Mouse (Mus musculus) adrenal gland, adult 2 months (tissue): ENCODE results near the gene Macrod2. TPM values are rescaled to one million over a fixed set of nuclear protein-coding genes. Genes with fewer than 3 reads are reported as not detected.

Source experiments
- DNase-seq: peaks from one replicate; pipeline ENCODE4 v3.0.0; 2021
- polyA plus RNA-seq: library from polyadenylated mRNA; depleted of rRNA; stranded (reverse); fragments of >200 nt; gene quantifications from 2 replicates; pipeline ENCODE4 v1.2.3, GENCODE M21; 2012
- total RNA-seq, 2 experiments: library from RNA; stranded (reverse); gene quantifications; 2 replicates each; pipeline ENCODE4 v1.2.3; 2021

The Macrod2 gene
- total and polyA plus RNA-seq, 3 experiments, result 8.1 to 8.4 (median 8.3) TPM

DNA sequence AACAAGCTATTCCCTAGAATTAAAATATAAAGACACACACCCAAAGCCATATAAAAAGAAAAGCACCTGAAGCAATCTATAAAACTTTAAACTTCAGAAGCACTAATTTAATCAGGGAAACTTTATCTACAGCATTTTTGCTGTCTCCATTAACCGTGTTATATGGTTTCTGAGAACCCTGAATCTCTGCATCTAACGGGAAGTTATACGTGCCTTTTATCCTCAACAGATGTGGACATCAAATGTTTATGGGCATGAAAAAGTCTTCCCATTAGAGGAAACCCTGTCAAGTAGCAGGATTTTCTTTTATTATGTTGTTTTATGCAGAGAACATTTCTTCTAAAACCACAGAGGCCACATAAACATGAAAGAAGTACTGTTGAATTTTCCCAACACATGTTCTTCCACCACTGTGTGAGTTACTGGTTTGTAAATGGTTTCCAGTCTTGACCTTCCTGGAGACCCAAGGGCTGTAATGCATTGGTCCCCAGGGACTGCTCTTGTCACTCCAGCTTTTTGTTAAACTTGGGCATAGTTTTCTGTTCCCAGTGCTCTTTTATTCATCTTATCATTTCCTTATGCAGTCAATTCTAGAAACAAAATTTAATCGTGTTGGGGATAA, 1629.5 kb downstream of the Macrod2 start:
- DNase-seq, result no peak

DNA sequence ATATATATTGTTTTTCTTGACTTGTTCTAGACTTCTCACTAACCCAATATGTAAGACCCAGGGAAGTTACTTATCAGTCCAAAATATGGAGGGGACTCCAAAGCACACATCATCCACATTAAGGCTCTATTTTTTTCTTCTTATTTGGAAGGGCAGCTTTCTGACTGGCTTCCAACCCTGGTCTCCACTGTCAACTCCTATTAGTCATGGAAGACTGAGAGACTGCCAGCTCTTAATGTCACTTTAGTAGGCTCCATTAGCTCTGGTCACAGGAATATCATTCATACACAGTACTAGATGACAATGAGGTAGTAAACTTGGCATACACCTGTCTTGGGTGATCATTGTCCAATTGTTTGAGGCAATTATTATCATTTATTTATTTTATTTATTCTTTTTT, 1631.6 kb downstream of the Macrod2 start:
- no peak for DNase-seq

DNA sequence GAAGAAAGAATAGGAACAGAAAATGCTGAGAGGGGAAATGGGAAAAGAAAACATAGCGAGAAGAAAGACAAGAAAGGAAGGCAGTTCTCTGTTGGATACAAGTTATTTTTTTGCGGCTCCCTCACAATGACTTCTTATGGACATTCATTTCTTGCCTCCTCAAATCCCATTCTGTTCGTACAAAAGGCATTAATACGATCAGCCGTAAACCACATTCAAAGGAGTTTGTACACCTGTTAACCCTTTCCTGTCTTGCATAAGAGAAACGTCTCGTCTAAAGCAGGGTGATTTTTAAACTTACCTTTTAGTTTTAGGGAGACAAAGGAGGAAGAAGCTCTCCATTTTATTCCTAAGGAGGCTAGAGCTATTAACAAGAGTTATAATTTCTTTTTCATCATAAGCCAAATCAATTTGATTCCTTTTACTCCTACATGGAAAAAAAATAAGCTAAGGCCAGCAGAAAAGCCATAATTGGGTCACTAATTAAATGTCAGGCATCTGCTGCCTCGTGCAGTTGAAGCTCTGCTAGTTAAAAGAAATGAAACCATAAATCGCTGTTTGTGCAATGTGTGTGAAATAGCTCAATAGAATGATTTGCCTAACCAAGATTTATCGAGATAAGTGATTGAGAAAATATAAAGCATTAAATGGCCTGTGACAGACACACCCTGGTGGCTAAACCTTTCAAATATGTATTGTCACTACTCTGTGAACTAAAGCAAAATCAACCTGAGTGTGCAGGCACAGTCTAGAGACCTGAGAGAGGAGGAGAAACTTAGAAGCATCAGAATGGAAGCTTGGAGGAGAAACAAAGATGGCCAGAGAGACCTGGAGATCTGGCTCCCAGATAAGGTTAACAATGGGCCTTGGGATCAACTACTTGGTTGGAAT, 1635.9 kb downstream of the Macrod2 start:
- DNase-seq, result no peak

GRCm38 (mm10) chr2:142055576-142055975, 1660.5 kb downstream of the Macrod2 start:
- no peak for DNase-seq

DNA sequence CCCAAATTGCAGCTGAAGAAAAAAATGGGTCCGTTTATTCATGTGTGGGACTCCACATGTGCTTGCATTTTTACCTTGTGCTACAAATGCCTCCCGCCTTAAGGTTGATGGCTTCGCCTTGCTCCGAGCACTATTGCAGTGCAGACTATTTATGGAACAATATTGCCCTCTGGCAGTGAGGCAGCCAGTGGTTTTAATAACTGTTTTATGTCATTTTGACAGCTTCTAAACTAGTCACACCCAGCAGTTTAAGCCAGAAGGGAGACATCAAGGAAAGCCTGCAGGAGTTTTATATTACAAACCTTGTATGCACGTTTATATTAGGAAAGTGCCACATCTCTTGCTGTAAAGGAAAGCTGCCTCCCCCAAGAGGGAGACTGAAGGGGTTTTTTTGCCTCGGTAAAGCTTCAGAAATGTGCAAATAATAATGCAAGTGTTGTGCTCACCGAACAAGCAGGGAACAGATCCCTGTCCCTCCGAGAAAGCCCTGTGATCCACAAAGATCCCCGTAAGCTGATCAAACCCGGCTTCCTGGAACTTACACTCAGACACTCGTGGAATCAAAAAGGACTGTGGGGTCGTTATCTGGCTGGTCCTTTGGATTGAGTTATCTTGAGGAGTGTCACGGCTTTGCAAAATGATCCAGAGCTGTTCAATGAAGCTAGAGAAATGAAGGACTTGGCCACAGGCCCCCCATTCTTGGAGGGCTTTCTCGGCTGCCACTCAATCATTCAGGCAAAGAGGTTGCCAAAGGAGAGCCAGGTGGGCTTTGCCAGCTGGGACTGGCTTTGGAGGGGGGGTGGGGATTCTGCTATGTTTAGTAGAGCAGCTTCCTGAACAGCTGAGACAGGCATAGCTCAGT, 1663.0 kb downstream of the Macrod2 start:
- DNase-seq, result no peak

- DNase-seq, result no peak
Measured at GRCm38 (mm10) chr2:142058751-142059090, 1663.6 kb downstream of the Macrod2 start.

GRCm38 (mm10) chr2:142108947-142109346, 1713.8 kb downstream of the Macrod2 start:
- no peak for DNase-seq

DNA sequence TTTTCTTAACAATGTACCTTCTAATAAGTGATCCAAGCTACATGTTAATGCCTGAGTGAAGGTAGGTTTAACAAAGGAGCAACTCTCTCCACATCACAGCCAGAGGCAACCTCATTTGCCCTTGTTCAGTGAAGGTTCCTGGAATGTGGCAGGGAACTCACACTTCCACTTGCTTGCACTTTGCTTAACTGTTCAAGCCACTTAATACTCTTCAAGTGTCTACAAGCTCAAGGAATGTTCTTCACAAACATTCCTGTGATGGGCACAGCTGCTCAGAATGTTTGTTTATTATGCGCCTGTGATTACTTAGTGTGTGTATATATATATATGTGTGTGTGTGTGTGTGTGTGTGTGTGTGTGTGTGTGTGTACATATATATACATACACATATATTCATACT, 1721.5 kb downstream of the Macrod2 start:
- no peak for DNase-seq

- no peak for DNase-seq
Measured at GRCm38 (mm10) chr2:142128109-142128508, 1733.0 kb downstream of the Macrod2 start.

DNA sequence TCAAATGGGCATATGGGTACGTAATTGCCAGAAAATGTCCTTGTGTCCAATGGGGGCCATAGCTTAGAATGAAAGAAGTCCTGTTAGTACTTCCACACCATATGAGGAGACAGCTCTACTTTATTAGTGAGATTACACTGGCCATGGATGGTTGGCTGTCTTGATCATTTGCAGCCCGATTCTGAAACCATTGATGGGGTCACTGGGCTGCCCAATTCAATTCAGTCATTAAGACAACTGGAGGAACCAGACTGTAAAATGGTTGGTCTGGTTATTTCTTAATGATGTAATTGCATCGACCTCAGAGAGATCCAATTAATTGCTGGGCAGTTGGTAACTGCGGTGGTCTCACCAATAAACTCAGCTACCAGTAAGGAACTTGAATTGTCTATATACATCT, 1734.1 kb downstream of the Macrod2 start:
- no peak for DNase-seq

GRCm38 (mm10) chr2:142149310-142149709, 1754.2 kb downstream of the Macrod2 start:
- no peak for DNase-seq

GRCm38 (mm10) chr2:142163506-142164275, 1768.6 kb downstream of the Macrod2 start:
- DNase-seq, result no peak

GRCm38 (mm10) chr2:142169649-142170048, 1774.5 kb downstream of the Macrod2 start:
- DNase-seq, result no peak

- DNase-seq, result no peak
Measured at GRCm38 (mm10) chr2:142172706-142173105, 1777.6 kb downstream of the Macrod2 start.

DNA sequence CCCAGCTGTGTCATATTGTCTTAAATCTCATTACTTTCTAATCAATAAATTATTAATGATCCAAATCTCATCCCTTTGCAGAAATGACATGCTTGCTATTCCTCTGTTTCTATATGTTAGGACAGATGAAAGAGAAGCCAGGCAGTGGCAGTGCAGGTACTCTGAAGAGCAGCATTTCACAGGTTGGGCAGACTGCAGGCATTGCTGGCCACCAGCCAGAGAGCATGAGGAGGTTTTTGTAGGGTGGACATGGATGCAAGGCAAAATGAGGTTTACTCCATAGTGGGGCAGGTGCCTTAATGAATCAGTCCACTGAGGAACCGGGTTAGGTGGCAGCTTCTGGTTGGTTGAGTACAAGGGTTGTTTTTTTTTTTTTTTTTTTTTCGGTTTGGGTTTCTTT, 1778.9 kb downstream of the Macrod2 start:
- no peak for DNase-seq

GRCm38 (mm10) chr2:142186922-142187321, 1791.8 kb downstream of the Macrod2 start:
- DNase-seq, result no peak

DNA sequence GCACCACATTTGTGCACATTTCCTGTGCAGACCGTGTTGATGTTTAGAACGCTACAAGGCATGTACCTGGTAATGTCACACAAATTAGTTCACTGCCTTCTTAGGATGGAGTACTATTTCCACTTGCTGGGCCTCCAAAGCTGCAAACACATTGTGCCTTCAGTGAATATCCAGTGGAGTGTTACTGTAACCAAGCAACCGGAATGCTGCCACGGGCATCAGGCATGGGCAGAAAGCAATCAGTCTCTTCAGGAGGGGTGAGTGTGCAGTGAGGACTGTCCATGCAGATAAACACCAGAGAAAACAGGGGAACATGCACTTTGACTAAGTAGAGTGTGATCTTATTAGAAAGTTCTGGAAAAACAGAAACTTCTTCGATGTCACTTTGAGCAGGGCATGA, 1792.3 kb downstream of the Macrod2 start:
- DNase-seq, result no peak

GRCm38 (mm10) chr2:142217371-142217770, 1822.3 kb downstream of the Macrod2 start:
- no peak for DNase-seq

GRCm38 (mm10) chr2:142222137-142222921, 1827.2 kb downstream of the Macrod2 start:
- no peak for DNase-seq

DNA sequence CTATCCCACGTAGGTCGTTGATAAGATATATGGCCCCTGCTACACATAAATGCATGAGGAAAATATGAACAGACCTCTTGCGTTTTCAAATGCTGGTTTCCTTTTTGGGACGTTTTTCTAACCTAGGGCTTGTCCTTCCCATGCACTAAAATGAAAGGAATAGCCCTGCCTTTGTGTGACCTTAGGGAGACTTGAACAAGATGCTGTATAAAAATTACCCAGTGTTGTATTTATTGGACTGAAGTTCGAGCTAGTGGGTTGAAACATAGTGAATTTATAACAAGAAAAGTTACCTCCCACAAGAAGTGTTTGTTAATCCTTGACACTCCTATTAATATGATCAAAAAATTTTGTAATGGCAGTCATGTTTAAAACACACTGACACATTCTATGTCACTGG, 1827.8 kb downstream of the Macrod2 start:
- DNase-seq, result no peak

DNA sequence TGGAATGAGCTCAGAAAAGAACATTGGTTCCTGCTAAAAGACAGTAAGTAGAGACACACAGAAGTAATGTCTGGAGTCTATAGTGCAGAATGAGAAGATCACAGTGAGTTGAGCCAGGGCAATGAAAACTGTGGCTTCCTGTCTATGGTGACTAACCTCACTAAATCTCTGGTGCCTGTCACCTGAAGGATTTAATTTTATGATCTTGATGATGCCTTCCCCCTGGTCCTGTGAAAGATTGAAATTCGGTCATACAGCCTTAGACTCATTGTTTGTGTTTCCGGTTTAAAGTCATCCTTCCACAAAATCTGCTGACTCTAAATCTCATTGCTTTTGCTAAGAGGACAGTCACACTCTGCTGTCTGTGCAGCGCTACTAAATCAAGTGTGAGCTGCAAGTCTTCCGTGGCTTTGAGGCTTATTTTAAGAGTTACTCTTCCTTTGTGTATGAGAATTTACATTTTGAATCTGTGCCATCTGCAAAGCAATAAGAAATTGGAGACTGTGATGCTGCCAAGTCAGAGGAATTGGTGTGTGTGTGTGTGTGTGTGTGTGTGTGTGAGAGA, 1836.0 kb downstream of the Macrod2 start:
- DNase-seq, result no peak
